Mouse (Mus musculus): Measurements from ENCODE around the gene Yipf1. TPM values are rescaled to one million over a fixed set of nuclear protein-coding genes. Genes with fewer than 3 reads are reported as not detected.

The Yipf1 gene
- polyA plus RNA-seq, 1 experiment from 2014 or later: 48.5 TPM

DNA sequence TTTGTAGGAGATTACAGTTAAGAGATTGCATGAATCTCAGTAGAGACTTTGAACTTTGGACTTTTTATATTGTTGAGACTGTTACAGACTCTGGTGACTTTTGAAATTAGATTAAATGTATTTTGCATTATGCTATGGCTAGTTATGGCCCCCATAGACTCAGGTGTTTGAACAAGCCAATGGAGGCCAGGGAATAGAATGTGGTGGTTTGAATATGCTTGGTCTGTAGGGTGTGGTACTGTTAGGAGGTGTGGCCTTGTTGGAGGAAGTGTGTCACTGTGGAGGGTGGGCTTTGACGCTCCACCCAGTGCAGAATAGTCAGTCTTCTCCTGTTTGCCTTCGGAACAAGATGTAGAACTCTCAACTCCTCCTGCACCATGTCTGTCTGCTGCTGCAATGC, 8.9 kb downstream of the Yipf1 start:
- no peak for ATAC-seq (ENCODE audit: insufficient number of reproducible peaks, insufficient read depth, low FRiP score, low TSS enrichment, low read depth)
- H3K4me3 ChIP-seq (replicated peaks): no peak overlapping the region
- no peak overlapping the region for H3K4me2 ChIP-seq
- no peak overlapping the region for H3K9ac ChIP-seq (replicated peaks)
- H3K27ac ChIP-seq: no peak overlapping the region
- peaks cover 75% of the 10 kb centered on the region for H3K36me3 ChIP-seq
- WGBS: 91% methylated on average over 2 of the region's 2 CpGs
- no peaks in the 10 kb centered on the region for H3K9me3 ChIP-seq
- no peaks in the 10 kb centered on the region for H3K4me1 ChIP-seq (replicated peaks)
- H3K27me3 ChIP-seq: no peaks in the 10 kb centered on the region

- H3K27ac ChIP-seq: no peak overlapping the region
- ATAC-seq (ENCODE audit: insufficient number of reproducible peaks, insufficient read depth, low FRiP score, low TSS enrichment, low read depth): no peak
- H3K9me3 ChIP-seq: peaks cover 1% of the 10 kb centered on the region; the same call in 1 of the 2 replicates
- H3K4me1 ChIP-seq (replicated peaks): no peaks in the 10 kb centered on the region
- H3K36me3 ChIP-seq: peaks cover 34% of the 10 kb centered on the region
- no peak overlapping the region for H3K4me2 ChIP-seq
- WGBS: 94% methylated on average over 8 of the region's 8 CpGs
- H3K4me3 ChIP-seq (replicated peaks): no peak overlapping the region
- no peak overlapping the region for H3K9ac ChIP-seq (replicated peaks)
- H3K27me3 ChIP-seq: no peaks in the 10 kb centered on the region
Measured at GRCm38 (mm10) chr4:107328530-107328929, 14.4 kb downstream of the Yipf1 start.

DNA sequence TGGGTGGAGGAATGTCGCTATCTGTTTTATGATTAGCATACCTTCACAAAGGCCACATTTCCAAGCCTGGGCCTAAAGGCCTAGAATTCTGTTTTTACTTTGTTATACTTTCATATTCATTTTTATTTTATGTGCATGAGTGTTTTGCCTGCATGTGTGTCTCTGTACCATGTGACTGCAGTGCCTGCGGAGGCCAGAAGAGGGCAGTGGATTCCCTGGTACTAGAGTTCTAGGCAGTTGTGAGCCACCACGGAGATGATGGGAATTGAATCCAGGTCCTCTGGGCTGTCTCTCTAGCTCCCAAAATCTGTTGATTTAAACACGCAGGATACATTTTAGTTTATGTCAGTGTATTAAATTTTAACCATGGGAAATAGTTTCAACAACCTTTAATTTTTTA, 19.4 kb downstream of the Yipf1 start:
- Histone ChIP-seq H3K36me3 (peaks cover 10% of the 10 kb centered on the region; the same call in 1 of the 2 replicates), H3K4me2 (no peak overlapping the region), H3K27ac (no peak overlapping the region), H3K4me3 (replicated peaks) (no peak overlapping the region), H3K9me3 (peaks cover 3% of the 10 kb centered on the region; the same call in 1 of the 2 replicates), H3K27me3 (no peaks in the 10 kb centered on the region), H3K9ac (replicated peaks) (no peak overlapping the region), H3K4me1 (replicated peaks) (no peaks in the 10 kb centered on the region)
- WGBS: 92% methylated on average over 4 of the region's 4 CpGs
- ATAC-seq (ENCODE audit: insufficient number of reproducible peaks, insufficient read depth, low FRiP score, low TSS enrichment, low read depth): no peak

DNA sequence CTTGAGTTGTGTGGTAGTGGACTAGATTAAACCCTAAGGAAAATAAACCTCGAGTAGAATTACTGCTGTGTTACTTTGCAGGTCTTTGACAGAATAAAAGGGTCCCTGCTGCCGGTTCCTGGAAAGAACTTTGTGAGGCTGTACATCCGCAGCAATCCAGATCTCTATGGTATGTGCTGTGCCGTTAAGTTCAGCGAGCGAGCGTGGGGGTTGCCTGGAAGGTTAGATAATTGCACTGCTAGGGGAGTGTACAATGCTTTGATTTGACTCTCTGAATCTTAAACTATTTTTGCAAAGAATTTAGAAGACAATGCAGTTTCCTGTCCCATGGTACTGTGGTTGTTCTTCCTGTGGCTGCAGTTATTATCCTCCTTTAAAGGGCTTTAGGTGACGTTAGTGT, 22.2 kb downstream of the Yipf1 start:
- WGBS: 71% methylated on average over 8 of the region's 8 CpGs
- Histone ChIP-seq H3K9me3 (peaks cover 3% of the 10 kb centered on the region; the same call in 1 of the 2 replicates), H3K36me3 (peaks cover 11% of the 10 kb centered on the region; the same call in 1 of the 2 replicates), H3K4me1 (replicated peaks) (peaks cover 5% of the 10 kb centered on the region; the same call in 1 of the 2 replicates), H3K27ac (no peak overlapping the region), H3K4me2 (no peak overlapping the region), H3K9ac (replicated peaks) (no peak overlapping the region), H3K4me3 (replicated peaks) (no peak overlapping the region), H3K27me3 (no peaks in the 10 kb centered on the region)
- no peak for ATAC-seq (ENCODE audit: insufficient number of reproducible peaks, insufficient read depth, low FRiP score, low TSS enrichment, low read depth)

GRCm38 (mm10) chr4:107337455-107337854, 23.3 kb downstream of the Yipf1 start:
- no peak overlapping the region for H3K27ac ChIP-seq
- peaks cover 14% of the 10 kb centered on the region for H3K36me3 ChIP-seq
- H3K4me3 ChIP-seq (replicated peaks): no peak overlapping the region
- ATAC-seq (ENCODE audit: insufficient number of reproducible peaks, insufficient read depth, low FRiP score, low TSS enrichment, low read depth): no peak
- peaks cover 3% of the 10 kb centered on the region; the same call in 1 of the 2 replicates for H3K9me3 ChIP-seq
- no peaks in the 10 kb centered on the region for H3K27me3 ChIP-seq
- H3K9ac ChIP-seq (replicated peaks): no peak overlapping the region
- WGBS: 92% methylated on average over 5 of the region's 5 CpGs
- H3K4me2 ChIP-seq: no peak overlapping the region
- peaks cover 12% of the 10 kb centered on the region for H3K4me1 ChIP-seq (replicated peaks)

DNA sequence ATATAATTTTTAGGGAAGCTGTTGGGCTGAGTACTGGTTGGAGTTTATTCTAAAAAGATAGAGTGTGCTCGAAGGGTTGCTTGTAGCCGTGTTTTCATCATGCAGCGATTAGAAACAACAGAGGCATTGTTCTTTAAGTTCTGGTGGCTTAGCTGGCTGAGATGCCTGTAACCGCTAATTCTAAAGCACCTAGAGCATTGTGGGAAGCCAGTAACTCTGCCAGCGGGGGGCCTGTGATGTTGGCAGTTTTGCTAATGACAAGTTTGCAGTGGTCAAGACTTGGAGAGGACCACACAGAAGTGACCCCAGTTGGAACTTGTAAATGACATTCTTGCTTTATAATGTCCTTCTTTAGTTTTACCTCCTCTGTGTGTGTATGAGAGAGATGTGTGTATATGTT, 27.2 kb downstream of the Yipf1 start:
- WGBS: 41% methylated on average over 5 of the region's 5 CpGs
- H3K27me3 ChIP-seq: no peaks in the 10 kb centered on the region
- H3K4me1 ChIP-seq (replicated peaks): peaks cover 12% of the 10 kb centered on the region
- no peak overlapping the region for H3K9ac ChIP-seq (replicated peaks)
- H3K4me2 ChIP-seq: 0 out of 2 replicates have a peak overlapping the region, but pooled peaks have one; percentile 6
- H3K27ac ChIP-seq: peak overlapping the region; percentile 79
- no peak overlapping the region for H3K4me3 ChIP-seq (replicated peaks)
- peaks cover 33% of the 10 kb centered on the region for H3K36me3 ChIP-seq
- no peak for ATAC-seq (ENCODE audit: insufficient number of reproducible peaks, insufficient read depth, low FRiP score, low TSS enrichment, low read depth)
- no peaks in the 10 kb centered on the region for H3K9me3 ChIP-seq

- no peak overlapping the region for H3K27ac ChIP-seq
- no peaks in the 10 kb centered on the region for H3K27me3 ChIP-seq
- no peaks in the 10 kb centered on the region for H3K9me3 ChIP-seq
- ATAC-seq (ENCODE audit: insufficient number of reproducible peaks, insufficient read depth, low FRiP score, low TSS enrichment, low read depth): no peak
- WGBS: 89% methylated on average over 7 of the region's 7 CpGs
- H3K36me3 ChIP-seq: peaks cover 38% of the 10 kb centered on the region
- H3K9ac ChIP-seq (replicated peaks): no peak overlapping the region
- H3K4me3 ChIP-seq (replicated peaks): no peak overlapping the region
- H3K4me1 ChIP-seq (replicated peaks): peaks cover 18% of the 10 kb centered on the region
- H3K4me2 ChIP-seq: no peak overlapping the region
Measured at GRCm38 (mm10) chr4:107344612-107345011, 30.4 kb downstream of the Yipf1 start.

DNA sequence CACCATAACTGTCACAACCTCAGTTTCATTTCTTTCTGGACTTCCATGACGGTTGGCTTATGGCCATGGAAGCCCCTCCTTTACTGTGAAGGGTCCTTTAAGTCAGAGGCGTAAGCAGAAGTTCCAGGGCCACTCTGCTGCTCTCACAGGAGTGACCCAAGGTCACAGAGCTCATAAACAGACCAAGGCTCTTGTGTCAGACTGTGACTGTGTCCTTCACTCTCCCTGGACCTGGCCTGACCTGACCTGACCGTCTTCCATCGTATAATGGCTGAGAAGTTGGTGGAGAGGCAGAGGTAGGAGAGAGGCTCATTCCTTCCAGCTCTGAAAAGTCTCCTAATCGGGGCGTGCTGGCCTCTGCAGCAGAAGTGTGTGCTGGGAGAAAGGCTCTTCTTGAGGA, 33.1 kb downstream of the Yipf1 start:
- Histone ChIP-seq H3K36me3 (peaks cover 53% of the 10 kb centered on the region), H3K9me3 (no peaks in the 10 kb centered on the region), H3K4me3 (replicated peaks) (no peak overlapping the region), H3K27me3 (no peaks in the 10 kb centered on the region), H3K27ac (no peak overlapping the region), H3K9ac (replicated peaks) (no peak overlapping the region), H3K4me2 (no peak overlapping the region), H3K4me1 (replicated peaks) (peaks cover 7% of the 10 kb centered on the region; the same call in 1 of the 2 replicates)
- no peak for ATAC-seq (ENCODE audit: insufficient number of reproducible peaks, insufficient read depth, low FRiP score, low TSS enrichment, low read depth)
- 63% methylated on average over 6 of the region's 6 CpGs for WGBS

GRCm38 (mm10) chr4:107348529-107349310, 34.6 kb downstream of the Yipf1 start:
- peak overlapping the region; percentile 50; the same call in 1 of the 2 replicates for H3K27ac ChIP-seq

DNA sequence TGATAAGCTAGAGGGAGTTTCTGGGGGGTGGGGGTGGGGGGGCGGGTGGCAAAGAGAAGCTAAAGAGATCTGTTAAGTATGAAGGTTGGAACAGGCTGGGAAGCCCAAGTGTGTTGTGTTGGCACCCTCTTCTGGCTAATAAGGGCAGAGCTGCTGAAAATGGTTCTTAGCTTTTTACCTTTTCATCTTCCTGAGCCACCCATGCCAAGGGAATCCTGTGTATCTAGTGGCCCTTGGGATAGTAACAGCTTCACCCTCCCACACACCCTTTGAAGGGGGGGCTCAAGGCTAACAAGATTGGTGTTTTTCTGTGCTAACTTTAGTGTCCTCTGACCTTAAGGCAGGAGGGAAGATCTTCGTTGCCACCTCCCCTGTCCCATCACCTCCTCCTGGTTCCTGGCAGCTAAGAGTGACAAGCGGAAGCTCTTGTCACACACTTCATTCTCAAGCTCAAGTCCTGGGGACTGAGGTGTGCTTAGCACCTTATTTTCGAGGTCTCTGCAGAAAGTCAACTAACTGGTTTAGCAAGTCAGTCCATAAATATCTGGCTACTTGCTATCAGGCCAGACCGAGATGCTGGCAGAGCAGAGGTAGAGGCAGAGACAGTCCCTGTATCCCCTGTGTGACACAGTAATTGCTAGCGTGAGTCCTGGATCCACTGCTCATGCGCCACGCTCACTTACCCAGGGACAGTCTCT, 35.3 kb downstream of the Yipf1 start:
- H3K36me3 ChIP-seq: peaks cover 45% of the 10 kb centered on the region

More at GRCm38 (mm10) chr4:107348529-107349310, 34.6 kb downstream of the Yipf1 start:
- no peak for ATAC-seq (ENCODE audit: insufficient number of reproducible peaks, insufficient read depth, low FRiP score, low TSS enrichment, low read depth)
- H3K4me3 ChIP-seq (replicated peaks): no peak overlapping the region
- H3K36me3 ChIP-seq: peaks cover 45% of the 10 kb centered on the region
- H3K4me1 ChIP-seq (replicated peaks): peaks cover 7% of the 10 kb centered on the region; the same call in 1 of the 2 replicates
- WGBS: 71% methylated on average over 20 of the region's 20 CpGs
- H3K9ac ChIP-seq (replicated peaks): no peak overlapping the region
- H3K27me3 ChIP-seq: no peaks in the 10 kb centered on the region
- no peak overlapping the region for H3K4me2 ChIP-seq
- no peaks in the 10 kb centered on the region for H3K9me3 ChIP-seq

GRCm38 (mm10) chr4:107351368-107351767, 37.2 kb downstream of the Yipf1 start:
- no peak overlapping the region for H3K9ac ChIP-seq (replicated peaks)
- H3K27me3 ChIP-seq: no peaks in the 10 kb centered on the region
- peaks cover 31% of the 10 kb centered on the region for H3K36me3 ChIP-seq
- H3K4me2 ChIP-seq: no peak overlapping the region
- H3K9me3 ChIP-seq: no peaks in the 10 kb centered on the region
- H3K4me1 ChIP-seq (replicated peaks): peaks cover 18% of the 10 kb centered on the region
- no peak overlapping the region for H3K27ac ChIP-seq
- ATAC-seq (ENCODE audit: insufficient number of reproducible peaks, insufficient read depth, low FRiP score, low TSS enrichment, low read depth): no peak
- no peak overlapping the region for H3K4me3 ChIP-seq (replicated peaks)

More for the DNA sequence above, 35.3 kb downstream of the Yipf1 start:
- Histone ChIP-seq H3K4me2 (no peak overlapping the region), H3K9me3 (no peaks in the 10 kb centered on the region), H3K4me1 (replicated peaks) (peaks cover 14% of the 10 kb centered on the region), H3K27me3 (no peaks in the 10 kb centered on the region), H3K9ac (replicated peaks) (no peak overlapping the region), H3K4me3 (replicated peaks) (no peak overlapping the region), H3K27ac (no peak overlapping the region)
- peak; percentile 5; the same call in 1 of the 2 replicates for ATAC-seq (ENCODE audit: insufficient number of reproducible peaks, insufficient read depth, low FRiP score, low TSS enrichment, low read depth)
- 65% methylated on average over 8 of the region's 8 CpGs for WGBS

Data from limb, embryonic 12.5 days (tissue).